Mouse (Mus musculus) bone marrow, adult 2 months (tissue): ENCODE measurements around the gene Paf1. TPM values are rescaled to one million over a fixed set of nuclear protein-coding genes. Genes with fewer than 3 reads are reported as not detected.

Source experiments
- H3K27ac ChIP-seq: fragments of 200-500 bp; 2 replicates; pipeline ENCODE4 v1.5.1; 2012; ENCODE audit warnings: low read depth, mild to moderate bottlenecking, control low read depth, inconsistent platforms, low read length; ENCODE audit not compliant: control insufficient read depth, poor library complexity, insufficient read depth
- H3K4me1 ChIP-seq: fragments of 200-500 bp; 2 replicates; pipeline ENCODE4 v1.6.1; 2011; ENCODE audit warnings: low read length; ENCODE audit not compliant: control insufficient read depth, insufficient read depth
- H3K4me3 ChIP-seq: fragments of 200-500 bp; replicated peaks from 2 replicates; pipeline ENCODE3; 2011; ENCODE audit warnings: mild to moderate bottlenecking, low read depth, low read length, control low read depth; ENCODE audit not compliant: control insufficient read depth
- CTCF ChIP-seq: fragments of 200-500 bp; IDR thresholded peaks from 2 replicates; pipeline ENCODE4 v1.5.1; 2011; ENCODE audit warnings: low read length, control low read depth; ENCODE audit not compliant: control insufficient read depth, insufficient read depth
- POLR2A ChIP-seq: fragments of 200-500 bp; IDR thresholded peaks from 2 replicates; pipeline ENCODE4 v1.6.1; 2011; ENCODE audit warnings: low read depth, mild to moderate bottlenecking, control low read depth, low read length, borderline replicate concordance; ENCODE audit not compliant: control insufficient read depth
- WGBS: fragments of 180-500 bp; shearing (Covaris S2); methylation state at CpG from one replicate; pipeline ENCODE4 v1.1.7; 2018; 5-methylcytosine and 5-hydroxymethylcytosine counted together
- polyA plus RNA-seq: library from polyadenylated mRNA; stranded (reverse); fragments of >200 nt; gene quantifications from 2 replicates; pipeline ENCODE4 v1.2.4, GENCODE M21; 2011; ENCODE audit warnings: low replicate concordance; ENCODE audit not compliant: missing spikeins, insufficient read depth, insufficient read length

The Paf1 gene
- polyA plus RNA-seq: 136 and 209 TPM in 2 replicates

DNA sequence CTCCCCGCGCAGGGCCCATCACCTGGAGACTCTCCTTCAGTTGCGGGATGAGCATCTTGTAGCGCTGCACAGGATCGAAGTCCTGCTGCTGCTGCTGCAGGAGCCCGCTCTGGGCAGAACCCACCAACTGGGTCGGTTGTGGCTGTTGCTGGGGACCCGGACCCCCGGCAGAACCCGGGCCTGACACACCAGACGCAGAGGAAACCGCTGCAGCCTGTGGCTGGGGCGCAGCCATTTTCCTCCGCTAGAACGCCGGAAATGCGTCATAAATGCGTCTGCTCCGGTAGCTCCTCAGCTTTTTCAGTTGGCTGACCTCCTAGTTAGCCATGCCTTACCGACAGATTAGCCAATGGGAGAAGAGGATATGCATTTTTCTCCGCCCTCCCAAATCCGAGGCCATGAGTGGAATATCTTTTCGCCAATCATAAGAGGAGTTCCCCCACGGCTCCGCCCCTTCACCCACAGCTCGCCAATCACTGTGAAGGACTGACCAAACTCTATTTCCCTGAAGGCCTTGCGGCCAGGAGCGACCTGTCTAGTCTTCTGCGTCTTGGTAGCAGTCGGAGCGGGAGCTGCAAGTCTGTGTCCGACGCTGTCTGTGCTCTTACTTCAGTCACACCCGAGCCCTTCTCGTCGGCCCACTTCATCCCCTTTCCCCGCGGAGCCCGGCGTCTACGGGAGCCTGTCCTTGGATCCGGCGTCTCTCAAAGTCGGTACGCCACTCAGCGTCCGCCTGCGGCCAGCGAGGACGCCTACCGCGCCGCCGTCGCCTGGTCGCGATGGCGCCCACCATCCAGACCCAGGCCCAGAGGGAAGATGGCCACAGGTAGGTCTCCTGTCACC, at the start of gene Paf1, which contains the start of gene Med29:
Gene Paf1 (plus strand): TSS at position 523 of the 843 bp plus-strand sequence.
Gene Med29 (minus strand): TSS at position 280 of the 843 bp plus-strand sequence.
- WGBS: under 1% methylated on average over 58 of the region's 58 CpGs
- H3K4me1 ChIP-seq: no peaks in the 10 kb centered on the region; the same call in 1 of the 2 replicates
- H3K4me3 ChIP-seq: peak within 1 kb of the TSS; percentile 82
- H3K27ac ChIP-seq: peak within 1 kb of the TSS; percentile 35
- TF ChIP-seq POLR2A: peak; percentile 95
- TF ChIP-seq CTCF: no peak

DNA sequence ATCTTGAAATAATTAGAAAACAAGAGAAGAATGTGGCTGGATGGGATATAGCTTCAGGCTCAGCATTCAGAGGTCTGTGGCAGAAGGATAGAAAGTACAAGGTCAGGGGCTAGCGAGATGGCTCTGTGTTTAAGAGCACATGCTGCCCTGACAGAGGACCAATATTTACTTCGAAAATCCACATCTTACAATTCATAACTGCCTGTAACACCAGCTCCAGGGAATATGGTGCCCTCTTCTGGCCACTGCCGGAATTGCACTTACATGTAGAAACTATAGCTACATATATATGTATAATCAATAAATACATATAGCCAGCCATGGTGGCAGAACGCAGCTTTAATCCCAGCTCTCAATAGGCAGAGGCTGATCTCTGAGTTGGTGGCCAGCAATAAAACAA, 48.1 kb upstream of the Paf1 start:
- TF ChIP-seq CTCF (peak; percentile 58), POLR2A (no peak)
- no peaks in the 10 kb centered on the region for H3K4me1 ChIP-seq
- no peak overlapping the region for H3K4me3 ChIP-seq
- 2% methylated on average over 4 of the region's 4 CpGs for WGBS
- no peak overlapping the region for H3K27ac ChIP-seq

DNA sequence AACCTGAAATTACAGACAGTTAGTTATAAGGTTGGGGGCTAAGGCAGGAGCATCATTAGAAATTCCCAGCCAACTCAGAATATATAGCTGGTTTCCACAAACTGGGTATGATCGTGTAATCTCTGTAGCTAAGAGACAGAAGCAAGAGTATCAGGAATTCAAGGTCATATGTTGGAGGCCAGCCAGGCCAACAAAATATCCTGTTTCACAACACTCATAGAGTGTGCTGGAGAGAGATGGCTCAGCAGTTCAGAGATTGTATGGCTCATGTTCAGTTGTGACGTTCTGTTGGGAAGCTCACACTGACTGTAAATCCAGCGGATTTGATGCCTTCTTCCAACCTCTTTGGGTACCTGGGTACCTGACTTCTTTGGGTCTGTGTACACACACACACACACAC, 45.0 kb upstream of the Paf1 start:
- Histone ChIP-seq H3K27ac (no peak overlapping the region; the same call in 1 of the 2 replicates), H3K4me1 (no peaks in the 10 kb centered on the region), H3K4me3 (no peak overlapping the region)
- 26% methylated on average over 3 of the region's 3 CpGs for WGBS
- no peak for TF ChIP-seq CTCF
- no peak for TF ChIP-seq POLR2A

DNA sequence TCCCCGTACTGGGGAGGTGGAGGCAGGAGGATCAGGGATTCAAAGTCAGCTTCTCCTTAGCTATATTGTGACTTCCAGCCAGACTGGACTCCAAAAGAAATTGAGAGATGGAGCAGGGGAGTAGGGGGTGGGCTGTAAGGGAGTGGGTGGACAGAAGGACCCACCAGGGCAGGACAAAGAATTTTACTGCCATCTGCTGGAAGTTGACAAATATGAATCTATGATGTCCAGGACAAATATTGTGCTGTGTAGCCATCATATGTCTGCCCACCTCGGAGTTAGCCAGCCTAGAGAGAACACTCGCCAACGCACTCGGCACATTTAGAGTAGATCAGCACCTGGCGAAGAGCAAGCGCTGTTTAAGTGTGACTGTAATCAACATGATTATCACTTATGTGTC, 44.1 kb upstream of the Paf1 start:
- no peak overlapping the region for H3K27ac ChIP-seq

DNA sequence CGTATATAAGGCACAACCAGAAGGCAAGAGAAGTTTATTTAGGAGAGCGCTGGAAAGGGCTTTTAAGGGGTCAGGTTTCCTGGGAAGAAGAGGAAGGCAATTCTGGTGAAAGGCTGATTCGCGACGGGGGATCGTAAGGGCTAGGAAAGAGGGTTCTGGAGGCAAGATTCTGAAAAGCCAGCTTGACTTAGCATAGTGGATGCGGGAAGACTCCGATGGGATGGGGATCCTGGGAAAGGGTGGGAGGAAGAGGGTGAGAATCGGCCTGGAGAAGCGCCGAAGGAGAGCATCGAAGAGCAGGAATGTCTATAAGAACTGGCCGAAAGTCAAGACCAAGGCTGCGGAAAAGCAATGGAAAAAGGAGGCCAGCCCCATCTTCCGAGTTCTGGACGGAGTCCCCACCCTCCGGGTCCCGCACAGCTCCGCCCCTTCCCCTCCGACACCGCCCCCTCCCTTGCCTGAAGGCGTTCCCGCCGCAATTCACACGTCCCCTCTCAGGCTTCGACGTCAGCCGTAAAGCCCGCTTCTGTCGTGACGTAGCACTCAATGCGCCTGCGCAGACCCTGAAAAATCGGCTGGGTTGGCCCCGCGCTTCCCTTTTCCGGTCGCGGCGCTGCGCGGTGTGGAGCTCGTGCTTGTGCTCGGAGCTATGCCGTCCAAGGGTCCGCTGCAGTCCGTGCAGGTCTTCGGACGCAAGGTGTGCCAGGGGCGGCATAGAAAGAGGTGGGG, 42.4 kb upstream of the Paf1 start, which contains the start of gene Rps16:
Gene Rps16 (plus strand): TSS at position 498 of the 729 bp plus-strand sequence.
- peak within 1 kb of the TSS; percentile 76 for H3K4me3 ChIP-seq
- H3K27ac ChIP-seq: peak within 1 kb of the TSS; percentile 56
- no peaks in the 10 kb centered on the region for H3K4me1 ChIP-seq
- no peak for TF ChIP-seq CTCF
- TF ChIP-seq POLR2A: peak; percentile 58; the same call in 1 of the 2 replicates
- 1% methylated on average over 50 of the region's 50 CpGs for WGBS

More for the DNA sequence above, 44.1 kb upstream of the Paf1 start:
- TF ChIP-seq POLR2A (no peak), CTCF (no peak)
- H3K4me1 ChIP-seq: no peaks in the 10 kb centered on the region
- WGBS: 76% methylated on average over 7 of the region's 7 CpGs
- H3K4me3 ChIP-seq: no peak overlapping the region

DNA sequence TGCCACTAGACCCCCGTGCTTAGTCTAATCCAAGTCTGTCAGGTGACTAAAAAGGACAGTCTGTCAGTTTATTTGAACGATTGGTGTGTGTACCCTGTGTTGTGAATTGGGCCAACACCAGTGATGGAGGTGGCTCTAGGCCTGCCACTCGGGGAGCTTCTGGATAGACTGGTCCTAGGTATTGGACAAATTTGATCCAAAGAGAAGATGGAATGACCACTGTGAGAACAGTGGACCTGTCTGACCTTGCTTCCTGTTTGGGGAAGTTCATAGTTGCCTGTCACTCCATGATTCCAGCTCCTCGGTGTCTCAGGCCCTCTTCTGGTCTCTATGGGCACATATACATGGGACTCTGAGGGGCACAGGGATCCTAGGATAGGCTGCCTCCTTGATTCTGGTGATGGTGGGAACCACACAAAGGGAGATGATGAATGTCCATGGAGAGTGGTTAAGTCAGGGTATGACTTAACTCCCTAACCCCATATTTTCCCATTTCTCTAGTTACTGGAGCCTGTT, 41.0 kb upstream of the Paf1 start:
- Histone ChIP-seq H3K4me3 (peak overlapping the region; percentile 76), H3K4me1 (no peaks in the 10 kb centered on the region), H3K27ac (no peak overlapping the region)
- TF ChIP-seq POLR2A (no peak), CTCF (no peak)
- 9% methylated on average over 4 of the region's 4 CpGs for WGBS

DNA sequence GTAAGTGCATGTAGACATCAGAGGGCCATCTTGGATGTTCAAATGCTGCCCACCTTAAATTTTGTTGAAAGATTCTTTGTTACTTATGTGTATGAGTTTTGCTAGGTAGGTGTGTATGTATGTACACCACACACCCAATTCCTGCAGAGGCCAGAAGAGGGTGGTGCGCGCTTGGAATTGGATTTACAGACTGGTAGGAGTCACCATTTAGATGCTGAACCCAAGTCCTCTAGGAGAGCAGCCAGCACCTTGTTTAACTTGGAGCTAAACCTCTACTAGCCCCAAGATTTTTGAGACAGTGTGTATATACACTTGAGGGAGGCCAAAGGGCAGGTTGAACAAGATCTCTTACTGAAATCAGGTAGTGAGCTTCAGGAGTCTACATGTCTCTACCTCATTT, 39.5 kb upstream of the Paf1 start:
- Histone ChIP-seq H3K27ac (no peak overlapping the region), H3K4me1 (no peaks in the 10 kb centered on the region; the same call in 1 of the 2 replicates), H3K4me3 (no peak overlapping the region)
- TF ChIP-seq CTCF (no peak), POLR2A (no peak)
- 93% methylated on average over 2 of the region's 2 CpGs for WGBS
